Mouse (Mus musculus): Measurements from ENCODE around the gene F2r. TPM values are rescaled to one million over a fixed set of nuclear protein-coding genes. Genes with fewer than 3 reads are reported as not detected.

Gene F2r
- polyA plus RNA-seq, 1 experiment from 2014 or later, result 78.9 TPM

DNA sequence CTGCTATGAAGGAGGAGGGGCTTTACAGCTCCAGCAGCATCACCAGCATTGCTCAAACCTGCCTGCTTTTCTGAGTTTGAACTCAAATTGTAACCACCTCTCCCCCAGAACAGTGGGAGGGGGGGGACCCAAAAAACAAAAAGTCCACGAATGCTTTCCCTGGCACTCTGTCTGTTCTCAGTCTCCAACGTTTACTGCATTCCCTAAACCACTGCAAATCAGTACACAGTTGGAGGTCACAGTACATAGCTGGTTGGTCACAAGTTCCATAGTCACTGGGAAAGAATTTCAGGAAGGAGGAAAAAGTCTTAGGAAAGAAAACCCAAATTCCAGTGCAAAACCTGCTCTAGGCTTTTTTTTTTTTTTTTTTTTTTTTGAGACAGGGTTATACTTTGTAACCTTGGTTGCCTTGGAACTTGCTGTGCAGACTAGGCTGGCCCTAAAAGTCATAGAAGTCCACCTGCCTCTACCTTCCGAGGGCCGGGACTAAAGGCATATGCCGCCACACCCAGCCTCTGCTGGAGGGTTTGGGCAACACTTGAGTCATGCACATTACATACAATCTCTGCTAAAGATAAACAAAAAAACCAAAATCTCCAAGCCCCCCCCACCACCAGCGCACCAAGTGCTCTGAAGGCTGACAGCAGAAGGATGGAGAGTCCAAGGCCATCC is 9.7 kb downstream of the F2r start:
- H3K4me2 ChIP-seq (replicated peaks), result no peak overlapping the region
- H3K9me3 ChIP-seq, result no peaks in the 10 kb centered on the region
- H3K4me3 ChIP-seq, result no peak overlapping the region
- 89% methylated on average over 6 of the region's 6 CpGs for WGBS
- no peak overlapping the region for H3K9ac ChIP-seq (replicated peaks)
- no peaks in the 10 kb centered on the region for H3K27me3 ChIP-seq
- ATAC-seq (replicated peaks), result no peak
- H3K27ac ChIP-seq (replicated peaks), result no peak overlapping the region
- peaks cover 14% of the 10 kb centered on the region for H3K36me3 ChIP-seq
- no peaks in the 10 kb centered on the region for H3K4me1 ChIP-seq

DNA sequence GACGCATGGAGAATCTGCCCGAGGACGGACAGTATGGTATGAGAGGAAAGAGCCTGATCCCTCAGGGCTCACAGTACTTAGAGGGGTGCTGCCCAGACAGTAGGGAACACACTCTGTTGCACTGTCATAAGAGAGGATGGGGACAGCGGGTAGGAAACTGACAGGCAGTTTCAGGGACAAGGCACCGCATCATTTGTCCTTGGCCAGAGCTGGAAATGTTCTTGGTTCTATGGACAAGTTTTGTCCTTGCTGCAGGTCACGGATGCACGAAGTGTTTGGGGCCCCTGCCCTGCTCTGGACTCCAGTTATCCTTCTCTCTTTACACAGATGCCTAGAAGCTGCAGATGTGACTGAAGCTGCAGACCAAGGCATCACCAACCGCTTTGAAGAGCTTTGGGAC is 11.3 kb downstream of the F2r start:
- Histone ChIP-seq H3K27ac (replicated peaks) (no peak overlapping the region), H3K27me3 (no peaks in the 10 kb centered on the region), H3K9ac (replicated peaks) (no peak overlapping the region), H3K4me2 (replicated peaks) (no peak overlapping the region), H3K4me3 (no peak overlapping the region), H3K4me1 (no peaks in the 10 kb centered on the region), H3K9me3 (no peaks in the 10 kb centered on the region), H3K36me3 (peaks cover 26% of the 10 kb centered on the region)
- ATAC-seq (replicated peaks), result no peak
- WGBS, result 99% methylated on average over 8 of the region's 8 CpGs

DNA sequence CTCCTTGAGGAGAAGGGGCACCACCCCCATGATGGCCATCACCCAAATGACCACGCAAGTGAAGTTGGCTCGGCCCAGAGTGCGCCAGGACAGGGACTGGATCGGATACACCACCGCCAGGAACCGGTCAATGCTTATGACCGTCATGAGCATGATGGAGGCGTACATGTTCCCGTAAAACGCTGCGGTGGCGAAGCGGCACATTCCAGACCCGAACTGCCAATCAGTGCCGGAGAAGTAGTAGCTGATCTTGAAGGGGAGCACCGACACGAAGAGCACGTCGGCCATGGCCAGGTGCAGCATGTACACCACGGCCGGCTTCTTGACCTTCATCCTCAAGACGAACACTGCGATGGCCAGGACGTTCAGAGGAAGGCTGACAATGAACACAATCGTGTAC is 14.0 kb downstream of the F2r start:
- no peaks in the 10 kb centered on the region for H3K4me1 ChIP-seq
- no peak overlapping the region for H3K27ac ChIP-seq (replicated peaks)
- H3K9me3 ChIP-seq, result no peaks in the 10 kb centered on the region
- WGBS, result 97% methylated on average over 25 of the region's 25 CpGs
- no peaks in the 10 kb centered on the region for H3K27me3 ChIP-seq
- no peak overlapping the region for H3K4me2 ChIP-seq (replicated peaks)
- H3K9ac ChIP-seq (replicated peaks), result no peak overlapping the region
- H3K36me3 ChIP-seq, result peaks cover 35% of the 10 kb centered on the region
- ATAC-seq (replicated peaks), result no peak
- no peak overlapping the region for H3K4me3 ChIP-seq

DNA sequence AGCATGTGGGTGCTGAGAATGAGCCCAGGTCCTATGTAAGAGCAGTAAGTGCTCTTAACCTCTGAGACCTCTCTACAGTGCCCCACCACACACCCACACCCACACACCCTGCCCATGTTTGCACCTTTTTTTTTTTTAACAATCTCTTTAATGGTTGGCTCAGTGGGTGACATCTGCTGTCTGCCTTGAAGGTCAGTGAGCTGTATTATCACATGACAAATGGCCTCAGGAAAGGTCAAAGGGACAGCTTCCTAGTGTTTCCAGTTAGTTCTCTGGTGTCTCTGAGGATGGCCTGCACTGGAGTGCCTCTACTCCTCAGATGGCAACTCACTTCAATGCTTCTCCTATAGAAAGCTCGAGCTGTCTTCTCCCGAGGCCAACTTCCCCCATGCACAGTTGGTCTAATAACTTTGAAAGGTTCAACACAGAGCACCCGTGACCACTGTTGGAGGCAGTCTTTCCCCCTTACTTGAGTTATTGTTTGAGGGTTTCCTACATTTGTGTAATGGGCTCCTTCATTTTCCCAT is 18.4 kb downstream of the F2r start:
- no peak overlapping the region for H3K27ac ChIP-seq (replicated peaks)
- H3K9ac ChIP-seq (replicated peaks), result no peak overlapping the region
- H3K27me3 ChIP-seq, result no peaks in the 10 kb centered on the region
- ATAC-seq (replicated peaks), result no peak
- H3K36me3 ChIP-seq, result peaks cover 35% of the 10 kb centered on the region
- no peak overlapping the region for H3K4me2 ChIP-seq (replicated peaks)
- no peaks in the 10 kb centered on the region for H3K9me3 ChIP-seq
- 75% methylated on average over 3 of the region's 3 CpGs for WGBS
- H3K4me1 ChIP-seq, result no peaks in the 10 kb centered on the region
- H3K4me3 ChIP-seq, result no peak overlapping the region

DNA sequence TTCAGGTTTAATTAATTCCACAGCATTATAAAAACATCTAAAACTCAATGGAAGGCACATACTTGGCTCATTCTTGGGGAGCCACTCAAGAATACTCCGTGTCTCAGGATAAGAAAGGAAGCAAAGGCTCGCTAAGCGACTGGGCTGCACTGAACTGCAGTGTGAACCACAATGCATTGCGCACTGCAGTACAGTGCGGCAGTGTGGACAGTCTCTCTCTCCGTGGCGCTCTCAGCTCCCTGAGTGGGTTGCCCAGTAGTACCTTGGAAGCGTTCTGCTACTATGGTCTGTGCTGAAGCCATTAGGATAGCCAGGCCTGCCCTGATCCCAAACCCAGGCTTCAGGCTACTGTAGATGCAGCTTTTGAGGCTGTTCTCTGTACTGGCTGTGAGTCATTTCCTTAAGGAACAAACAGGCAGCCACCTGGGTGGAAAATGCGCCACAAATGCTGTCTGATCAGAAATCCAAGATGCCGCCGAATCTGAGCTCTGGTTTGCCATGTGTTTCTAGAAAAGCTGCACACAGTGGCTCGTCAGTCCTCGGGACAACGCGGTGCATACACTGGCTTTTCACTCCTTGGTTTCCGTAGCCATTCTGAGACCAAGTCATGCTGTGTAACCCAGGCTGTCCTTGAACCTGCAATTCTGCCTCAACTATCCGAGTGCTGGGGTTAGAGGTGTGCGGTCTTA is 19.9 kb downstream of the F2r start:
- WGBS, result 85% methylated on average over 18 of the region's 18 CpGs
- Histone ChIP-seq H3K4me2 (replicated peaks) (no peak overlapping the region), H3K27me3 (no peaks in the 10 kb centered on the region), H3K9ac (replicated peaks) (no peak overlapping the region), H3K9me3 (no peaks in the 10 kb centered on the region), H3K27ac (replicated peaks) (no peak overlapping the region), H3K36me3 (peaks cover 20% of the 10 kb centered on the region), H3K4me1 (no peaks in the 10 kb centered on the region), H3K4me3 (no peak overlapping the region)
- no peak; the same call in 1 of the 2 replicates for ATAC-seq (replicated peaks)

DNA sequence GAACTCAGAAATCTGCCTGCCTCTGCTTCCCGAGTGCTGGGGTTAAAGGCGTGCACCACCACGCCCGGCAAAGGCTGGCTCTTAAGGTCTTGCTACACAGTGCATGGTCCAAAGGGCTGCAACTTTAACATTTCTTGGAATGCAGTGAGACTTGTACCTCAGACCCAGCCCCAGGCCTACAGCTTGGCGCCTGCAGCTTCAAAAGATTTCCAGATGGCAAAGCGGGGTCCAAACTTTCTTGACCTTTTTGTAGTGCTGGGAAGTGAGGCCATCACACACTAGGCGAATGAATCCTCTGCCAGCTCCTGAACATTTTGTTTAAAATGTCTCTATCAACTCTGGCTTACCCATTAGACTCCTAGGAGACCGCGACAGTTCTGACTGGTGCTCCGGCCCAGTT is 20.7 kb downstream of the F2r start:
- Histone ChIP-seq H3K4me2 (replicated peaks) (no peak overlapping the region), H3K27ac (replicated peaks) (no peak overlapping the region), H3K27me3 (no peaks in the 10 kb centered on the region), H3K4me1 (no peaks in the 10 kb centered on the region), H3K36me3 (peaks cover 12% of the 10 kb centered on the region), H3K9me3 (no peaks in the 10 kb centered on the region), H3K9ac (replicated peaks) (no peak overlapping the region), H3K4me3 (no peak overlapping the region)
- no peak for ATAC-seq (replicated peaks)
- 95% methylated on average over 10 of the region's 10 CpGs for WGBS

DNA sequence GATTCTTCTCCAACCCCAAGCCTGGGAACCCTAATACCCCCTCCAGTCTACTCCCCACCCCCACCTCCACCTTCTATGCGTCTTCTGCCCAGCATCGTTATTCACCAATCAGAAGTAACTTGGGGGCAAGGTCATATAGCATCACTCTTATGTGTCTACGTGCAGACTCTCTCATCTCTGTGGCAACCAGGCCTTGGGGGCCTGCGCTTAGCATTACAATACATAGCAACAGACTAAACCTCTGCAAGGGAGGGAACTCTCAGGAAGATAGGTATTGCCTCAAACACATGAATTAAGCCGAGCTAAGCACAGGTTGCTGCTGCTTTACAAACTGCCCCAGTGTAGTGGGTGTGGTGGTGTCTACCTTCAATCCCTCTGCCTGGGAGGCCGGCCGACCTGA is 21.6 kb downstream of the F2r start:
- H3K36me3 ChIP-seq, result peaks cover 9% of the 10 kb centered on the region
- H3K27ac ChIP-seq (replicated peaks), result no peak overlapping the region
- no peak for ATAC-seq (replicated peaks)
- H3K9ac ChIP-seq (replicated peaks), result no peak overlapping the region
- no peak overlapping the region for H3K4me2 ChIP-seq (replicated peaks)
- 73% methylated on average over 7 of the region's 7 CpGs for WGBS
- no peaks in the 10 kb centered on the region for H3K27me3 ChIP-seq
- no peak overlapping the region for H3K4me3 ChIP-seq
- no peaks in the 10 kb centered on the region for H3K4me1 ChIP-seq
- H3K9me3 ChIP-seq, result no peaks in the 10 kb centered on the region

DNA sequence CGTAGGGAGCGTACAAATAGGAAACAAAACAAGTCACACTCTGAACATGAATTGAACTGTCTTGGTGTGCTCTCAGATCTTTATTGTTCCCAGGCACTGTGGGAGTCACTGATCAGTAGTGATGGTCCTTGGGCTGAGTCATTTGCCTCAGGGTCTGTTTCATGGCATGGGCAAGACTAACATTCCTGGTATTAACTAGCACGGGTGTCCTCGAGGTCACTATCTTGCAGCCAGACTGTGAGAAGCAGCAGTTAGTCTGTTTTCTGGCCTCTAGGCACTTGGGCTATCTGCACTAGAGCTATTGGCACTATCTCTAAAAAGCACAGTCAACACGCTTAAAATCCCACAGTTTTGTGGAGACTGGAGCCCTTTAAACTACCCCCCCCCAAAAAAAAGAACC is 22.4 kb downstream of the F2r start:
- Histone ChIP-seq H3K9me3 (no peaks in the 10 kb centered on the region), H3K9ac (replicated peaks) (no peak overlapping the region), H3K27me3 (no peaks in the 10 kb centered on the region), H3K27ac (replicated peaks) (no peak overlapping the region), H3K4me2 (replicated peaks) (no peak overlapping the region), H3K4me1 (no peaks in the 10 kb centered on the region), H3K36me3 (peaks cover 3% of the 10 kb centered on the region; the same call in 1 of the 2 replicates), H3K4me3 (no peak overlapping the region)
- no peak for ATAC-seq (replicated peaks)
- WGBS, result 80% methylated on average over 5 of the region's 5 CpGs

DNA sequence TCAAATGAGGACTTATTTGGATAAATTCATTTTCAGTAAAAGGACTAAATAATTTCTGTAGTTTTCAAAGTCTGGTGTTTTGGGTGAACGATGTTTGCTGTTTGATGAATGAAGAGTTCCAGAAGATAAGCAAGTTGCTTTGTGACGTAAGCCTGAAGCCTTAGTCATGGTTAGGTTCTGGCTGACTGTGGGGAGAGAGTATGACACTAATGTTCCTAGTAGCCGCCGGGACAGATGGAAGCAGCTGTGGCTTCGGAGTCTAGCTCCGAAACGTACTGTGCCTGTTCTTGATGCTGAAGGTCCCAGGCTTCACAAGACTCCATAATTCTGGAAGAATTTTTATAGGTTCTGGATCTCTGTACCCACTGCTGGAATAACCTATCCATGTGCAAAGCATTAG is 22.9 kb downstream of the F2r start:
- no peaks in the 10 kb centered on the region for H3K9me3 ChIP-seq
- H3K27ac ChIP-seq (replicated peaks), result no peak overlapping the region
- no peak overlapping the region for H3K9ac ChIP-seq (replicated peaks)
- WGBS, result 88% methylated on average over 7 of the region's 7 CpGs
- H3K4me3 ChIP-seq, result no peak overlapping the region
- H3K36me3 ChIP-seq, result no peaks in the 10 kb centered on the region; the same call in 1 of the 2 replicates
- no peaks in the 10 kb centered on the region for H3K27me3 ChIP-seq
- ATAC-seq (replicated peaks), result no peak
- no peak overlapping the region for H3K4me2 ChIP-seq (replicated peaks)
- H3K4me1 ChIP-seq, result no peaks in the 10 kb centered on the region

DNA sequence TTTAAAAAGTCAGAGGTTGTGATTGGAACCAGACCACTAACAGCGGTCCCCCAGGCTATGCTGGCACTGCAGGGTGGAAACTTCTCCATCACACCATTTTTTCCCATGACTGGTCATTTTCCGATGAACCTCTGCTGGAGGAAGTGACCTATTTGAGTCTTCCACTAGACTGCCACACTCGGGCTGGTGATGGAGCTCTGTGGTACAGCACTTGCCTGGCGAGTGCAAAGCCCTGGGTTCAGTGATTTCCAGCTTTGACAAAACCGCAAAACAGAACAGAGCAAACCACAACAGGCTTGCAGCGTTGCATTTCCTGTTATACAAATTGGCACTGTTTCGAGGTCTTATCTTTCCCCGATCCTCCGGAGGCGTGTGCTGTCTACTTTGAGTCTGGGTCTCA is 25.4 kb downstream of the F2r start:
- Histone ChIP-seq H3K36me3 (no peaks in the 10 kb centered on the region), H3K9me3 (no peaks in the 10 kb centered on the region), H3K4me2 (replicated peaks) (no peak overlapping the region), H3K4me1 (no peaks in the 10 kb centered on the region), H3K4me3 (no peak overlapping the region), H3K27ac (replicated peaks) (no peak overlapping the region), H3K27me3 (no peaks in the 10 kb centered on the region), H3K9ac (replicated peaks) (no peak overlapping the region)
- no peak for ATAC-seq (replicated peaks)
- WGBS, result 87% methylated on average over 10 of the region's 10 CpGs

DNA sequence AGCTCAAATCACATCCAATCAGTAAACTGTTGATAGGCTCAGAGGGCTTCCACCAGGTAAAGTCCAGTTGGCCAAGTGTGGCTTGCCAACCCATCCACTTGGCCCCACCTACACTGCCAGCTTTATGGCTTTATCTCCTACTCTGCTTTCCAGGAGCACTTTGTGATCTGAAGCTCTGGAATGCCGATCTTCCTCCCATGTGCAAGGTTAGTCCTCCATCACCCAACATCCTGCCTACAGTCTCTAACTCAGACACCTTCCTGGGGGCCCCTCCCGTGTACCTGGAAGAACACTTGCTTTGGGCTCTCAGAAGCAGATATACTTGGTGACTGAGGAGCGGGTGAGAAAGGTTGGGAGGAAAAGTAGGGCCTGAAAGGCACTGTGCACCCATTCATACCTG is 26.7 kb downstream of the F2r start:
- no peaks in the 10 kb centered on the region for H3K27me3 ChIP-seq
- no peaks in the 10 kb centered on the region for H3K36me3 ChIP-seq
- H3K9me3 ChIP-seq, result no peaks in the 10 kb centered on the region
- no peaks in the 10 kb centered on the region for H3K4me1 ChIP-seq
- no peak overlapping the region for H3K9ac ChIP-seq (replicated peaks)
- no peak overlapping the region for H3K27ac ChIP-seq (replicated peaks)
- no peak for ATAC-seq (replicated peaks)
- no peak overlapping the region for H3K4me3 ChIP-seq
- WGBS, result 87% methylated on average over 3 of the region's 3 CpGs
- H3K4me2 ChIP-seq (replicated peaks), result no peak overlapping the region

DNA sequence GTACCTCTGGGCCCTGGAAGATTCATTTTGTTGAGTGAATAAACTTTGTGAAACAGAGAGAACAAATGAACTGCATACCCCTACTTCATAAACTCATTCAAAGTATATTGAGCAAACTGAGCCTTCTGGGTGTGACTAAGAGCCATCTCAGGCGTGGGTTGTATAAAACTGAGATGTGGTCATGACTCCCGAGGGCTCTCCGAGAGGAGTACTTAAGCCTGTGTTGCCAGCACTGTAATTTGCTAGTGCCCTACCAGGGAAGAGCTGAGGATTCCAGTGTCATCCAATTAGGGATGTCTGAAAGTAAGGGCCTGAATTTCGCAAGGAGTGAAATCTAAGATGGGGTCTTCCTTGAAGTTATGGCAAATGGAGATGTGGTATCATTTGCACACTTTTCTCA is 30.7 kb downstream of the F2r start:
- WGBS, result 92% methylated on average over 4 of the region's 4 CpGs

More for the DNA sequence above, 30.7 kb downstream of the F2r start:
- Histone ChIP-seq H3K4me1 (0 out of 2 replicates have a peak, but pooled peaks cover 3% of the 10 kb centered on the region), H3K27me3 (no peaks in the 10 kb centered on the region), H3K4me3 (no peak overlapping the region), H3K4me2 (replicated peaks) (no peak overlapping the region), H3K9me3 (no peaks in the 10 kb centered on the region), H3K27ac (replicated peaks) (no peak overlapping the region), H3K36me3 (no peaks in the 10 kb centered on the region), H3K9ac (replicated peaks) (no peak overlapping the region)
- no peak for ATAC-seq (replicated peaks)
